Mouse (Mus musculus) CH12.LX (cell line): Measurements from ENCODE around the gene Gm10320. TPM values are rescaled to one million over a fixed set of nuclear protein-coding genes. Genes with fewer than 3 reads are reported as not detected.

Experiments
- DNase-seq: peaks from one replicate; pipeline ENCODE4 v3.0.0-alpha.2; 2013; ENCODE audit errors: extremely low read depth
- H3K27ac ChIP-seq: 2 replicates; pipeline ENCODE4 v1.5.1; 2012; ENCODE audit warnings: low read depth, mild to moderate bottlenecking, control low read depth, moderate library complexity; ENCODE audit not compliant: insufficient read depth
- H3K27me3 ChIP-seq: replicated peaks from 2 replicates; pipeline ENCODE3; 2012; ENCODE audit warnings: inconsistent platforms
- H3K36me3 ChIP-seq, 2 experiments: replicated peaks in 1 of 2; 2 replicates each; pipeline versions ENCODE3 to v1.6.1; 2012; ENCODE audit warnings: inconsistent platforms in 1 of 2, low read length in 1 of 2, mild to moderate bottlenecking in 1 of 2, mixed read lengths in 1 of 2, moderate library complexity in 1 of 2; ENCODE audit not compliant: control insufficient read depth in 1 of 2, insufficient read depth in 1 of 2
- H3K4me1 ChIP-seq, 2 experiments: 2 replicates each; pipeline ENCODE4 v1.6.1; 2012; ENCODE audit warnings: inconsistent platforms in 1 of 2, moderate library complexity in 1 of 2; ENCODE audit not compliant: insufficient read depth in 2 of 2, control insufficient read depth in 1 of 2
- H3K4me2 ChIP-seq: 2 replicates; pipeline ENCODE4 v1.6.1; 2012; ENCODE audit warnings: low read depth, mild to moderate bottlenecking, control low read depth; ENCODE audit not compliant: poor library complexity, insufficient read depth, severe bottlenecking
- H3K4me3 ChIP-seq, 3 experiments: fragments of 150-350 bp in 1 of 3; sonication (generic) in 1 of 3; replicated peaks in 1 of 3; 2 replicates each; pipeline versions ENCODE3 to v1.5.1; 2011 to 2012; ENCODE audit warnings: low read depth in 2 of 3, low read length in 2 of 3, mild to moderate bottlenecking in 2 of 3, moderate library complexity in 2 of 3, control low read depth in 1 of 3, improper control_type of control experiment in 1 of 3, inconsistent platforms in 1 of 3, mixed read lengths in 1 of 3; ENCODE audit not compliant: poor library complexity in 1 of 3
- H3K79me2 ChIP-seq: replicated peaks from 2 replicates; pipeline ENCODE4 v1.6.1; 2012; ENCODE audit warnings: mild to moderate bottlenecking, moderate library complexity; ENCODE audit not compliant: control insufficient read depth, poor library complexity, insufficient read depth, severe bottlenecking; ENCODE audit errors: extremely low read depth
- H3K9ac ChIP-seq: 2 replicates; pipeline ENCODE4 v1.6.1; 2012; ENCODE audit warnings: low read depth, mild to moderate bottlenecking, control low read depth, moderate library complexity; ENCODE audit not compliant: insufficient read depth
- H3K9me3 ChIP-seq: replicated peaks from 2 replicates; pipeline ENCODE3; 2012; ENCODE audit warnings: low read length, inconsistent platforms, mixed read lengths
- BHLHE40 ChIP-seq: IDR thresholded peaks from 2 replicates; pipeline ENCODE4 v1.6.1; 2011; ENCODE audit warnings: mild to moderate bottlenecking, low read depth, low read length, improper control_type of control experiment
- E2F4 ChIP-seq: IDR thresholded peaks from 2 replicates; pipeline ENCODE4 v1.6.1; 2011; ENCODE audit warnings: low read depth, low read length, improper control_type of control experiment; ENCODE audit not compliant: insufficient replicate concordance
- ELF1 ChIP-seq: IDR thresholded peaks from 2 replicates; pipeline ENCODE4 v1.6.1; 2014; ENCODE audit warnings: low read depth, mild to moderate bottlenecking, inconsistent platforms, low read length, improper control_type of control experiment
- ETS1 ChIP-seq: conservative IDR thresholded peaks from 2 replicates; pipeline ENCODE4 v1.6.1; 2012; ENCODE audit warnings: low read depth, mild to moderate bottlenecking, inconsistent platforms, low read length, improper control_type of control experiment, moderate library complexity
- IRF4 ChIP-seq: IDR thresholded peaks from 2 replicates; pipeline ENCODE4 v1.6.1; 2014; ENCODE audit warnings: low read depth, mild to moderate bottlenecking, inconsistent platforms, low read length, improper control_type of control experiment
- JUND ChIP-seq: conservative IDR thresholded peaks from 2 replicates; pipeline ENCODE4 v1.6.1; 2011; ENCODE audit warnings: low read depth, low read length, improper control_type of control experiment
- KAT2A ChIP-seq: IDR thresholded peaks from 2 replicates; pipeline ENCODE4 v1.6.1; 2012; ENCODE audit warnings: low read length, improper control_type of control experiment, inconsistent platforms; ENCODE audit not compliant: insufficient replicate concordance
- MAFK ChIP-seq: IDR thresholded peaks from 2 replicates; pipeline ENCODE4 v1.6.1; 2011; ENCODE audit warnings: low read length, improper control_type of control experiment; ENCODE audit not compliant: insufficient replicate concordance
- NRF1 ChIP-seq: IDR thresholded peaks from 2 replicates; pipeline ENCODE4 v1.6.1; 2014; ENCODE audit warnings: low read depth, mild to moderate bottlenecking, inconsistent platforms, low read length, improper control_type of control experiment, moderate library complexity
- POLR2AphosphoS2 ChIP-seq: IDR thresholded peaks from 2 replicates; pipeline ENCODE4 v1.6.1; 2011; ENCODE audit warnings: low read depth, low read length, improper control_type of control experiment
- SIN3A ChIP-seq: IDR thresholded peaks from 2 replicates; pipeline ENCODE4 v1.6.1; 2012; ENCODE audit warnings: low read length, improper control_type of control experiment, inconsistent platforms
- TBP ChIP-seq: conservative IDR thresholded peaks from 2 replicates; pipeline ENCODE4 v1.6.1; 2011; ENCODE audit warnings: low read depth, low read length, improper control_type of control experiment
- TCF12 ChIP-seq: IDR thresholded peaks from 2 replicates; pipeline ENCODE4 v1.6.1; 2014; ENCODE audit warnings: low read depth, mild to moderate bottlenecking, inconsistent platforms, low read length, improper control_type of control experiment
- USF2 ChIP-seq: conservative IDR thresholded peaks from 2 replicates; pipeline ENCODE4 v1.6.1; 2011; ENCODE audit warnings: low read depth, low read length, improper control_type of control experiment
- ZC3H11A ChIP-seq: IDR thresholded peaks from 2 replicates; pipeline ENCODE4 v1.6.1; 2012; ENCODE audit warnings: low read depth, mild to moderate bottlenecking, inconsistent platforms, low read length, improper control_type of control experiment
- ZKSCAN1 ChIP-seq: IDR thresholded peaks from 2 replicates; pipeline ENCODE4 v1.6.1; 2012; ENCODE audit warnings: low read depth, inconsistent platforms, low read length, improper control_type of control experiment, borderline replicate concordance
- ZNF384 ChIP-seq: IDR thresholded peaks from 2 replicates; pipeline ENCODE4 v1.6.1; 2012; ENCODE audit warnings: low read depth, low read length, improper control_type of control experiment, inconsistent platforms
- dilution Hi-C: fragments of 300-500 bp; cut with MboI; formaldehyde crosslinking; loops from 2 replicates; pipeline ENCODE4 v1.14.3; 2020; ENCODE audit warnings: low sequenced_read_pairs; ENCODE audit not compliant: extremely low pct_unique_long_range_greater_than_20kb, extremely low pct_ligation_motif_present
- in situ Hi-C: fragments of 300-500 bp; cut with MboI; formaldehyde crosslinking; loops from 3 replicates; pipeline ENCODE4 v1.14.3; 2019; ENCODE audit warnings: low sequenced_read_pairs, low pct_ligation_motif_present, low pct_unique_long_range_greater_than_20kb, mixed read lengths
- polyA plus RNA-seq: library from polyadenylated mRNA; unstranded; fragments of >175 nt; gene quantifications from 2 replicates; pipeline ENCODE4 v1.2.1, GENCODE M21; 2012; ENCODE audit warnings: low read depth; ENCODE audit not compliant: insufficient read length
- total RNA-seq, 2 experiments: library from RNA; depleted of rRNA; stranded (reverse); fragments of 300-350 nt in 1 of 2; fragments of >200 nt in 1 of 2; gene quantifications; 2 replicates each; pipeline ENCODE4 v1.2.3; 2012 to 2014

Gene Gm10320
- total and polyA plus RNA-seq, 3 experiments = 1.8 to 13.4 (median 8.0) TPM

DNA sequence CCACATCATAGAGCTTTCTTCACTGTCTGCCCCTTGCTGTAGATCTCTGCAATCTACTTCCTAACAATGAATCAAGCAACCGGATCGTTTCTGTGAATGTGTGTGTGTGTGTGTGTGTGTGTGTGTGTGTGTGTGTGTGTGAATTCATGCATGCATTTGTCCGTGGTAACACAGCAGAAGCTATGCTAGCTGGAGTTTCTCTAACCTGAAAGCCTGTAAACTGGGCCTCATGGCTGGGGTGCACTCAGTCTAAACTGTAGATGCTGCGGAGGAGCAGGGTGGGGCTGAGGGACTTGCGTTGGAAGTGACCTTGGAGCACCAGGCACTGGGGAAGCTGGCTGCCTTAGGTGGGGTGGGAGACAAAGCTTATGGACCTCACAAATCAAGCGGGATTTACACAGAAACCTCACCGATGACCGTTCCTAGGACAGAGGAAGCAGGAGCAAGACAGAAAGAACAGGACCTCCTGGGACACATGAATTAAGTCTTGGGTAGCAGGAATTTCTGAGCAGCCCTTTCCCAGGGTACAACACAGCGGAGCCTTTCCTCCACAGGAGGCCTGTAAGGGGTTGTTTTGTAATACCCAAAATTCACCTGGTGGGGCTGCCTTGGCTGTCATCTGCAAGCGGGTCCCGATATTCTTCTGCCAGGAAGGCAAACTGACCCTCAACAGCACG lies 41.0 kb upstream of the Gm10320 start:
- in situ Hi-C loops (no loop called here), dilution Hi-C loops (no loop called here)
- H3K9ac ChIP-seq = no peak overlapping the region
- no peak overlapping the region for H3K4me3 ChIP-seq
- no peak for DNase-seq
- H3K9me3 ChIP-seq = peaks cover 5% of the 10 kb centered on the region
- no peaks in the 10 kb centered on the region for H3K27me3 ChIP-seq
- no peaks in the 10 kb centered on the region for H3K36me3 ChIP-seq
- TF ChIP-seq ZNF384 (no peak), ZKSCAN1 (no peak), TCF12 (no peak), POLR2AphosphoS2 (no peak)
- no peak overlapping the region for H3K27ac ChIP-seq
- H3K4me1 ChIP-seq = peaks cover 0 to 27% of the 10 kb centered on the region in 2 experiments; a peak in 2 of 4 replicates
- no peaks in the 10 kb centered on the region for H3K79me2 ChIP-seq
- H3K4me2 ChIP-seq = no peak overlapping the region

- H3K9ac ChIP-seq = no peak overlapping the region
- in situ Hi-C loops (no loop called here), dilution Hi-C loops (no loop called here)
- DNase-seq = no peak
- H3K27ac ChIP-seq = no peak overlapping the region
- H3K4me3 ChIP-seq = no peak overlapping the region
- H3K9me3 ChIP-seq = peaks cover 5% of the 10 kb centered on the region
- TF ChIP-seq TCF12 (no peak), ZKSCAN1 (no peak), IRF4 (no peak), E2F4 (no peak), KAT2A (no peak), JUND (no peak), USF2 (no peak), NRF1 (no peak), TBP (no peak), BHLHE40 (no peak), ELF1 (no peak), ZNF384 (no peak), ETS1 (no peak), ZC3H11A (no peak), SIN3A (no peak), MAFK (no peak)
- no peak overlapping the region for H3K4me2 ChIP-seq
- no peaks in the 10 kb centered on the region for H3K27me3 ChIP-seq
- no peaks in the 10 kb centered on the region for H3K79me2 ChIP-seq
- peaks cover 0 to 27% of the 10 kb centered on the region in 2 experiments; a peak in 2 of 4 replicates for H3K4me1 ChIP-seq
- H3K36me3 ChIP-seq = no peaks in the 10 kb centered on the region
Observed at GRCm38 (mm10) chr13:98531976-98532375, 40.2 kb upstream of the Gm10320 start.
